Mouse (Mus musculus): ENCODE data around the gene Gm9844.
A peak's percentile ranks its signal among the peaks of the same experiment; 100 is the strongest.

Gene Gm9844

GRCm38 (mm10) chr7:24902264-24902629 is 40.2 kb downstream of the Gm9844 start:
- no peak for DNase-seq

- DNase-seq: peak; percentile 86
These were observed 40.8 kb downstream of the Gm9844 start, which contains the start of gene Arhgef1 for GRCm38 (mm10) chr7:24902630-24903443. Gene Arhgef1 (plus strand): TSS chr7:24902912.

GRCm38 (mm10) chr7:24903444-24903825 is 41.4 kb downstream of the Gm9844 start:
- DNase-seq: no peak

- peak; percentile 99 for DNase-seq
These were observed 42.1 kb downstream of the Gm9844 start for GRCm38 (mm10) chr7:24904070-24904483.

GRCm38 (mm10) chr7:24904936-24905335 is 42.9 kb downstream of the Gm9844 start:
- DNase-seq: peak; percentile 82

- no peak for DNase-seq
These were observed 44.5 kb downstream of the Gm9844 start for GRCm38 (mm10) chr7:24906551-24906950.

GRCm38 (mm10) chr7:24907211-24907748 is 45.3 kb downstream of the Gm9844 start:
- DNase-seq: no peak

Measured in liver (tissue).